Mouse (Mus musculus) fibroblast of lung, adult 2 months (primary cell): ENCODE results near the gene Gpr65.
"Not testable (repeated sequence)": the region's sequence is repeated elsewhere in the genome, so short reads cannot be mapped to it uniquely, and the experiment has no call there.

Source experiments
- DNase-seq: peaks from one replicate; pipeline ENCODE4 v3.0.0-alpha.2; 2011; ENCODE audit warnings: low read depth

Gpr65 gene

DNA sequence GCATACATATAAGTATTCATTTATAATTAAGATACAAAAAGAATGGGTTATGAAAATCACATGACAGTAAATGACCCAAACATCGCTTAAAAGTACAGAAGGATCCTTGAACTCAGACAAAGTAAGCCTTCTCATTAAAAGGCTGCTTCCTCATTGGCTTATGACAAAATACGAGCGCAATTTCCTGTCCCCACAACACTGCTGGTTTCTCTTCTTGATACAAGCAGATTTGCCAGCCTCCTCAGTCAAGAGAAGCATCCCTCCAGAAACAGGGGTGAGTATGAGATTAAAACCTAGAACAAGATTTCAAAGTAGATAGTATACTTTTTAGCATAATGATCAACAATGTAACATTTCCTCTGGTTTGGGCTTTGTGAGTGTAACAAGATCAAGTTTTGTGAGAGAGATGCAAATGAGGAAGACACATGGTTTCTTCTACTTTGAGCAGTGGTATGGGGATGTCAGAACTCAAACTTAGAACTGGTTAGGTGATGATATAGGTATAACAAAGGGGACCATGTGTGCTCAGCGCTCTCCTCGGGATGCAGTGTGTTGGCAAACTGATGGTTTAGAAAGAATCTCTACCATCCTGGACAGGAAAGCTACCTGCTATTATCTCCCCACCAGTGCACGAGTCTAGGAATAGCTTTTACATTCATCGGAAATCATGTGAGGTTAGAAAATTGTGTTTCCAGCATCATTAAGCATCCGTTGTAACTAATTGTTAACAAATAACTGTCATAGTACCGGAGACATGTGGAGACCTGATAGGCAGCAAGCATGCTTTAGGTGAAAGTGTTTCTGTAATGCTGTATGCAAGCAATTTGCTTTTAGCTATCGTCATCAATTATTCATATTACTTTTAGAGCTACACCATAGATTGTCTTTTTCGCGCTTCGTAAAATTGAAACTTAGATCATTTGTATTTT lies at the start of gene Gpr65:
TSS of gene Gpr65 (plus strand) at position 195 of the 929 bp plus-strand sequence.
- DNase-seq, result no peak

DNA sequence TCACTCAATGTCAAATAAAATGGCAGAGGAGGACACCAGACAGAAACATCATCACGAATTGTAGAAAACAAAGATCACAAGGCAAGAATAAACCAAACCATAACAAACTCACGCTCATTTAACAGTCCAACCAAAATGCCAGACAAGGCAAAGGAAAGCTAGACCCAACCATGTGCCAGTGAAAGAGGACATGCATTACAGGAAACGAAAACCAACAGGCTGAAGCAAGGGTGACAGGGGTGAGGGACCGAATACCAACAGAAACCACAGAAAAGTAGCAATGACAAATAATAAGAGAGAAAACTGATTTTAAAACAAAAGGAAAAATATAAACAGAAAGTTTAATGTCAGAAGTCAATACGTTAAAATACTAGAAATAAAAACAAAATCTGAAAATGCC lies 45.1 kb upstream of the Gpr65 start:
- DNase-seq, result no peak

DNA sequence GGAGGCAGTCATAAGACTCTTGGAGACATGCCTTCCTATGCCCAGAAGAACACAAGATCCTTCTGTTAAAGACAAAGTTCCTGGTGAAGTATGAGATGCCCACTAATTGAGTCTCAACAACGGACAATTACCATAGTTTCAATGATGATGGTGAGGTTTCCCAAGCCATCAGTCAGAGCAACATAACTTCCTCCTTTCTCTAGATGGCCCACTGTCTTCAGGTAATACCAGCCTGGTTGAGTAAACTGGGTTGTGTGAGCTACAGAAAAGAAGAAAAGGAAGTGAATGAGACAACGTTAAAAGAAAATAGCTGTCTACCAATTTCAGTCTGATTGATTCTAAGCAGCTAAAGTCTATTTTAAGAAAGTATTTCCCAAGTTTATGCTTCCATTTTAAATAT lies 41.4 kb upstream of the Gpr65 start:
- DNase-seq, result no peak

DNA sequence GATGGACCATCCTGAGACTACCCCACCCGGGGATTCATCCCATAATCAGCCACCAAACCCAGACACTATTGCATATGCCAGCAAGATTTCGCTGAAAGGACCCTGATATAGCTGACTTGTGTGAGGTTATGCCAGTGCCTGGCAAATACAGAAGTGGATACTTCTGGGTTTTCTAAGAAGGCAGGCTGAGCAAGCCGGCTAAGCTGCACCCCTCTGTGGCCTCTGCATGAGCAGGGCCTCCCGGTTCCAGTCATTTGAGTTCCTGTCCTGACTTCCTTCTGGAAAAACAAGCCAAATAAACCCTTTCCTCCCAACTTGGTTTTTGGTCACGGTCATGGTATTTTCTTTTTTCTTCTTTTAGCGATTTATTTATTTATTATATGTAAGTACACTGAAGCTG lies 30.0 kb upstream of the Gpr65 start:
- not testable (repeated sequence) for DNase-seq

DNA sequence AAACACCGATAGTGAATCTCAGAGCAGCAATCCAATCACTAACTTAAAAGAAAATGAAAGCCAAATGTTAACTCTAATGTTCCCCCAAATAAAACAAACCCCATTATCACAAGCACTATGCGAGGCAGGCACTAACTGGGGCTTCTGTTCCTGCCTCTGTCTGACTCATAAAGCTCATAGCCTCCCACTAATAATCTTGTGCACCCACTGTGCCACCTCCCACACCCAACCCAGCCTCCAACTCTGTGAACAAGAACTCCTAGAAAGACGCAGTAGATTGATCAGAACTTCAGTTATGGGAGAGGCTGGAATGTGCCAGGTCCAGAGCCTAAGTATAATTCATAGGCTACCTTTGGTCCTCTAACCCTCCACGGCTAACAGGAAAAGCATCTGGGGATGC lies 24.3 kb upstream of the Gpr65 start:
- no peak for DNase-seq

DNA sequence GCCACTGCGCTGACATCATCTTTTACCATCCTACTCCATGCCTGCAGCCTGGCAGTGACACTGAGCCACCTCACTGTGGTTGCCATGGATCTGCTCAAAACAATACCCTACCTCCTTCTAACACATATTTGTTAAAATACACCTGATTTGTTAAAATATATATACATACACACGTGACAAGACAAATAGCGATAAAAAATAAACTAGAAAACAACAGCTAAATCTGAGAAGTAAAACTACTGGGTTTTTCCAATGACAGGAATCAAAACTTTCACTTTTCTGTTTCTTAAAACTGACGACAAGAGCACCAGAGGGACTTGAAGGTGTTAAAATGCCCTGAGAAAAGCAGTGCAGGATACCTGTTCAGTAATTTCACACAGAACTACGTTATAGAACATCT lies 23.6 kb upstream of the Gpr65 start:
- DNase-seq, result no peak

DNA sequence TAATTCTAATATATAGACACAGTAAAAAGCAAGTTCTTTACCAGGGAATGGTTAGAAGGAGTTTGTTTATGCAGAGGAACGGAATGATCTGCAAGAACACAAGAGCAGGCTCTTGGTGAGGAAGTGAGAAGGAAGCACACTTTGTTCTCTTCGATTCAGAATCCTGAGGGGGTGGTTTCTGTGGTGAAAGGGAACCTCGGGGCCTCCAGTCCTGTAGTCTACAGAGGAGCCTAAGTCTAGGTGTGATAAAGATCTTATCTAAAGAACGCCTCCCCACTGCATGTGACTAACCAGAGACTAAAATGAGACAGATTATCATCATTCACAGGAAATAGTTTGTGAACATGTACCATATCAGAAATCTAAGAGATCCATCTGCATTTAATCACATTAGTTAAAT lies 21.6 kb upstream of the Gpr65 start:
- no peak for DNase-seq

DNA sequence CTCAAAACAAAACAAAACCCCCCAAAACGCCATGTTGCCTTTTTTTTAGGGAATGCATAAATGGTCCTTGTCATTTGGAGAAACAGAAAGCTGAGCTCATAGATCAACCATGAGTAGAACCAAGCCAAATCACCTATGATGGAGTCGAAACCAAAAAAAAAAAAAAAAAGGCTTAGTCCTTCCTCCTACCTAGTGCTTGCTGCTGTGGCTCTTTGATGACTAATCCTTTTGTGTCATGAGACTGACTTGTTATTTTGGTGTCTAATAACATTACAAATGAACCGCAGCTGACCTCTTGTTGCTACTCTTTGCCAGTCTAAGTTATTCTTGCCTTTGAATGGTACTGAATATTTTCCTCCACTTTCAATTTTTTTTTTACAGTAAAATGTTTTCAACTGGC lies 18.8 kb upstream of the Gpr65 start:
- DNase-seq, result peak; percentile 44

DNA sequence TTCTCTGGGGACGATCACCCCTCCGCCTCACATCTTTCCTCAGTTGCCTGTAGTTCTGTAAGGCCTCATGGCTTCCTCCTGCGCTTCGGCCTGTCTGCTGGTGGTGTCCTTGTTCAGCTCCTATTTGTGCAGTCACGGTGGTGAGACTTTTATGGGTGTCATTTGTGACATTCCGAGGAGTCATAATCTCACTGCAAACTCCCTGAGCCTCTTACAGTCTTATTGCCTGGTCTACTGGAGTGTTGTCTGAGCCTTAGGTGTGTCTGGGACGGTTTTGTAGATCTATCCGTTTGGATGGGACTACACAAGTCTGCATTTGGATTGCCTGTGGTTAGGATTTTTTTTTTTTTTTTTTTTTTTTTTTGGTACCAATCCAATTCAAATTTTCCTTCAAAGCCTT lies 18.1 kb upstream of the Gpr65 start:
- no peak for DNase-seq

DNA sequence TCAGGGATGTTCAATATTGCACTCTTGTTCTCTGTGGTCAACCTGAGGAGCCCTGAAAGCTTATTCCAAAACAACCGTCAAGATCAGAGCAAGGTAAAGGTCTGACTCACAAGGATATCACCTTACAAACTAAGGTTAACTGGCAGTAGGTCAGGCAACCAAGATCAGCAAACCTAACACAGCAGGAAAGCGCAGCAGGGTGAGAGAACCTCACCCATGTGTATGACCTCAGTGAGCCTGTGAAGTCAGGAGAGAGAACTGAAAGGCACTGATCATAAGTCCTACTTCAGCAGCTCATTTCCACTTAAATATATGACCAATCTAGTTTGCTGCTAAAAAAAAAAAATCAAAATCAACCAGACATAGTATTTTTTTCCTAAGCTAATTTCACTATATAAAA lies 16.0 kb upstream of the Gpr65 start:
- DNase-seq, result no peak

DNA sequence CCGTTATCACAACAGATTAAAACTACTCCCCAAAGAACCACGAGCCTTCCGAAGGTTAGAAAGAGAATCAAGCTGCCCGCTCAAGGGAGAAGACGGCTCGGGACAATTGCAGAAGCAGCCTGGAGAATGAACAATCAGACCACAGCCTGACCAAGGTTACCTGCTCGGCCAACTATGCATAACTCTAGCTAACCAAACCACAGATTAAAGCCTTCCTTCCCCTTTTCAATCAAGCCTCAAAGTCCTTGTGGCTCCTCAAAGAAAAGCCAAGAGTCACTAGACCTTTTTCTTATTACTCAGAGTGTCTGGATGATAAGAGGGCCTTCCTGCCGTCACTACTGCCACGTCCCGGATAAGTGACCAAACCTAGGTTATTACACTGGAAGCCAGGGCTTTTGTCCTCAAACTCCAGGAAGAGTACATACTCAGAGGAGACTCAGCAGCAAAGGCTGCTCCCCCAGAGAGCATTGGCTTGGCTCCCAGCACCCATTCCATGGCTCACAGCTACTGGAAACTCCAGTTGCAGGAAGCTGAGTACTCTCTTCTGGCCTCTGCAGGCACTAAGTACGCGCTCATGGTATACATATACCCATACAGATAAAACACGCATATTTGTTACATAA lies 13.0 kb upstream of the Gpr65 start:
- no peak for DNase-seq

DNA sequence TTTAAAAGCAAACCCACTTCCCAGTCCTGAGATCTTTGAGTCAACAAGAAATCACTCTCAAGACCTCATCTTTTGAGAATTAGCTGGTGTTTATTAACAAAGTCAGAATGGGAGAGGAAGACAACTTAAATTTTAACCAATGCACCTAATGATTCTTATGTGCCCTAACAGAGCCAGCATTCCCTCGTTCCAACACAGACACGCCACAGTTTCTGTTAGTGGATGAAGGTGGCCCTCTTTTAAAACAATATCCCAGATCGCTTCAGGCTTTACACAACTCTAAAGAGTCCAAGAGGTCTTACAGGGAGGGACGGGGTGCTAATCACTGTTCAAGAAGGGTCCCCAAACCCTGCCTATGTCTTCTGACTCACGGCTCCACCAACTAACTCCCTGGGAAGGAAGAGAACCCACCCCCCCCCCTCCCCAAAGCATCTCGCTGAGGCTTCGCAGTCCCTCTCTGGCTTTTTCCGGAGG lies 10.0 kb upstream of the Gpr65 start:
- DNase-seq, result no peak

DNA sequence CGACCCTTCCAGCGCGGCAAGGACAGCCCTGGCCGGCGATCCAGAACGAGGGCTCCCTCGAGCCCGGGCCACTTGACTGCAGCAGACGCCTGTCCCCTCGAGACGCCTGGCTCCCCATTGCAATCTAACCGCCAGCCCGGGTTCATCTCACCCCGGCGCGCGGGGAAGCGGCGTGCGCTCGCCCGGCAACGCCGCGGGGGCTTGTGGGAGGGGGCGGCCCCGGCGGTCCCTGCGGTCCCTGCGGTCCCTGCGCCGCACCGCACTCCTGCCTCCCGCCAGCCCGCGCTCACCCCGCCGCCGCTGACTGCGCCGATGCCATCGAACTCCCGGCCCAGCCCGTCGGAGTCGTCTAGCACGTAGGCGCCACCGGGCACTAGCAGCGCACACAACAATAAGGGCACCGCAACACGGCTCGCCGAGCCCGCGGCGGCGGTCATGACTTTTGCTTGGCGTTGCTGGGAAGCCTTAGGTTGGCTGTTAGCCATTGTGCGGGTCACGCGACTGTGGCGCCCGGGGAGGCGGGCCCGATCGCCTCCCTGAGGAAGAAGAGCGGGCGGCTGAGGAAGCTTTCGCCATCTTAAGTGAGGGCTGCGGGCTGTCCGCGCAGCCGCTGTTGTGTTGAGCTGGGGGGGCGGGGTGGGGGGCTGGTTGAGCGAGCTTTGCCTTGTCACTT lies 9.5 kb upstream of the Gpr65 start, which contains the start of gene Galc:
TSS of gene Galc (minus strand) at position 615 of the 673 bp plus-strand sequence.
- peak; percentile 69 for DNase-seq

DNA sequence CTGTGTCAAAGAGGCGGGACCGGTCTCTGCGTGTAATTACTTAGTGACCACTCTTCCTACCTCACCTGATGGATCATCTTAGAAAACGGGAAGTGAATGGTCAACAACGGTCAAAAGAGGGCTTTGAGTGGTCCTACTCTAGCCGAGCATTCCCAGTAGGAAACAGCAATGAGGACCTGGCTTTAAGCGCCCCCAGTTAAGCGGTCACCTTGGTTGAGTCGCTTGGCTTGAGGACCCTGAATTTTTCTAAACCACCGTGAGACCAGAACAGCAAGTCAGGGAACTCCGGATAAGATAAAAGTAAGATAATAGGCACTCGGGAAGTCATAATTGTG lies 8.9 kb upstream of the Gpr65 start:
- no peak for DNase-seq

DNA sequence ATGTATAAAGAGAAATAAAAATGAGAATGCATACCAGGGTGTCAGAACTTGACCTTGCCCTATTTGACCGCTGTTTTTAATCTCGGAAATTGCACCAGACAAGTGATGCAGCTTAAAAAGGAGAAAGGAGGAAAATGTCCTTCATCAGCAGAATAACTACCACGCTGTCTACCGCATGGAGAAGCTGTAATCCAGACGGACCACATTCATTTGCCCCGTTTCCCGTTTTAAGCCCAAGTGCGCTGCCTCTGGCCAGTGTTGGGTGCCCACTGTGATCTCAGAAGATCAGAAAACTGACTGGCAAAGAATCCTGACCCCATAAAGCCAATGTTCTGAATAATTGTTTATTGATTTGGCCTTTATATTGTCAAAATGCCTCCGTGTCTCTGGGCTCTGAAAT lies 2.7 kb upstream of the Gpr65 start:
- no peak for DNase-seq

DNA sequence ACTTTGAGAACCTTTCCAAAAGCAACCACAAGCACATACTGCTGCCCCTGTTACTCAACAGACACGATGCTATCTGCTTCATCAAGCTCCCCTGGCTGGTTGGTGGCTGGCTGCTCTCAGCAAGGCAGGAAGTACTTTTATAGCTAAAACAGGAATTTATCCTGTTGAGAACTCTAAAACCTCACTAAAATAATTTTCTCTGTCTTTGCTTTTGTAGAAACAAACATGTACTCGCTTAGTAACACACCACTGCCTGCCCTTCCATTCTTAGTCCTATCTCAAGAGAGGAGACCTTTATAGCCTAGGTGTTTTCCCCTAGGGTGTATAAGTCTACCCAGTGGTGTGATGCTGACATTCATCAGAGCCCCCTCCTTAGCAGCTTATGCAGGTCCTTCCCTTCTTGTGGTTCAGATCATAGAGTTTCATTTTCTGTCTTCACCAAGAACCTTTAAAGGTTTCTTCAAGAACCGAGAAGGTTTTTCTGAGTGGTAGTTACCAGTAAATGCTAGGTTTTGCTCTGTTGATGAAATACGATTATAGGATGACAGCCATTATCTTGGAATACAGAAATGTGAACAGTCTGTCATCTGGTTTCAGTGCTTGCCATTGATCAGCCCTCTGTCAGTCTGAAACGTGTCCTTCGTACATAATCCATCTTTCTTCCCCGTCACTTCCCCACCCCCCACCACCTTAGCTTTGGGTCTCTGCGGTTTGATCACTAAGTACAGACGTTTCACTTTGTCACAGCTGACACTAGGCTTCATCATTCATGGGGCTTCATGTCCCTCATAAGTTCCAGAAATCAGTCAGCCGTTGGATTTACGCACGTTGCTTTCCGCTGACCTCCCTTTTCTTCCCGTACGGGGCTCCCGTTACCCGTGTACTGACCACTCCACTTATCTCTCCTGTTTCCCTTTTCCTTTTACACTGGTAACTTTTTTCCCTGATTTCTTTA lies 1.6 kb downstream of the Gpr65 start:
- peak; percentile 44 for DNase-seq

DNA sequence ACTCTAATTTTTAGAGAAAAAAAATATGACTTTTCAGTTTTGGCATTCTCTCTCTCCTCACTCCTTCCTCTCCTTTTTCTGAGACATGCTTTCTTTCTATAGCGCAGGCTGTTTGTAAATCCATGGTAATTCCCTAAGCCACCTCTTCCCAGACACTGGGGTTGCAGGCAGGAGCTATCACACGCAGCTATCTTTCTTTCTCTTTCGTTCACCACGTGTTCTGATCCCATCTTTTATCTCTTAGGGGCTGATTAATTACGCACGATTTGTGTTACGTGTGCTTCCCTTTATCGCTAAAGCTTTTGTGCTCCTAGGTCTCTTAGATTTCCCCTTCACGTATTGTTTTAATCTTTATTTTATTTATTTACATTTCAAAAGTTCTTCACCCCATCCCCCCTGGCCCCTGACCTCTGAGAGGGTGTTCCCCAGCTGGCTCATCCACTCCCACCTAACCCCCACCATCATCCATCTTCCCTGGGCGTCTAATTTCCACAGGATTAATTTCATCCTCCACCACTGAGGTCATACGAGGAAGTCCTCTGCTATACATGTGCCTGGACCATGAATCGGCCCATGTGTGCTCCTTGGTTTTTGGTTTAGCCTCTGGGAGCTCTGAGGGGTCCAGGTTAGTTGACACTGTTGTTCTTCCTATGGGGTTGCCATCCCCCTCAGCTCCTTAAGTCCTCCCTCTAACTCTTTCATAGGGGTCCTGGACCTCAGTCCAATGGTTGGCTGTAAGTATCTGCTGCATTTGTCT lies 2.6 kb downstream of the Gpr65 start:
- no peak for DNase-seq

DNA sequence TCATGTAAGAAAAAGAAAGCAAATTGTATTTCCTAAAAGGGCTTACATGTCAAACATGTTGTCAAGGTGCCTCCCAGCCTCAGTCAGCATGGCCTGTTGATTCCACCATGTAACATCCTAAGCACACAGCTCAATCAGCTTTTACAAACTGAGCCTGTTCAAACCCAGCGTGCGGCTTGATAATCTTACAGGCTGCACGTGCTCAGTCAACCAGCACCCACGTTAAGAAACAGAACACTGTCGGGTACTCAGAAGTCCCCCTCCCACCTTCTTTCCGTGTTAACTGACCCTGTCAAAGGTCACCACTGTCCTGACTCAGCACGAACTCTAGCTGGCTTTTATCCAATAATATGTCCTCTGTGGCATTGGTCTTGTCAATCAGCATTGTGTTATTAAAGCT lies 4.0 kb downstream of the Gpr65 start:
- no peak for DNase-seq

DNA sequence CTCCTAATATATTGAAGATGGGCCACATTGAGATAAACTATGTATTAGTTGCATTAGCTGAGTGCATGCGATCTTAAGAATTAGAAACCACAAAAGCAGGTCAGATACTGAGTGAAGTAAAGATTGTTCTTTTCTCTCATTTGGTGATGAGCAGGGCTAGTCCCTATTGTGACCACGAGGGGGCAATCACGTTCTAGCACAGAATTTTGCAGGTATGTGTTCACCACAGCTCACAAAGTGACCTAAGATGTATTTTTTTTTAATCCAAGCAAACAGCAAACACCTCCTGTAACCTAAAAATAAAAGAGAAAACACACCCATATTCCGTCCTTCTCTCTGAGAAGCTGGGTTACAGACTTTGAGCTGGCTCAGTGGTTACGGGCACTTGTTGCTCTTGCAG lies 12.1 kb downstream of the Gpr65 start:
- peak; percentile 43 for DNase-seq

DNA sequence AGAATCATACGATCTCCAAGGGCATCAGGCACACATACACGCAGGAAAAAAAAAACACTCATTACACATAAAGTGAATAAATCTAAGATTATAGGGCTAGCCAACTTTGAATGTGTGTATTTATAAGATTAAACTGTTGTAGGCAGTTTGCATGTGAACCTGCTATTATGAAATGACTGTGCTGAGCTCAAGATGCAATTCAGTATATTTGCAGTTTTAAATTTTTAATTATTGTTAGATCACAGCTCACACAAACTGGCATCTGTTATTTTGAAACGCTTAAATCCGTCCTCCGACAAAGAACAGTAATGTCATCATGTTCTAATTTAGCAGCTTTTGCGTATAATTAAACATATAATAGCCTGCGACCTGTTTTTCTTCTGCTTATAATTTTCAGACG lies 12.6 kb downstream of the Gpr65 start:
- no peak for DNase-seq
